Mouse (Mus musculus) frontal cortex, postnatal 10 days (tissue): ENCODE measurements at regions not wholly inside any gene's neighbourhood (a gene's known extent, or its start where the extent isn't known, plus 50 kb on each side); places are given as distances from the start of the nearest gene placed in this dataset.

Experiments
- DNase-seq, 2 experiments: peaks; one replicate each; pipeline ENCODE4 v3.0.0; 2022; ENCODE audit warnings: low spot score in 2 of 2, mixed read lengths in 1 of 2

- no peak for DNase-seq
Measured at GRCm38 (mm10) chr2:137715891-137716290, 540.5 kb upstream of the Btbd3 start.

DNA sequence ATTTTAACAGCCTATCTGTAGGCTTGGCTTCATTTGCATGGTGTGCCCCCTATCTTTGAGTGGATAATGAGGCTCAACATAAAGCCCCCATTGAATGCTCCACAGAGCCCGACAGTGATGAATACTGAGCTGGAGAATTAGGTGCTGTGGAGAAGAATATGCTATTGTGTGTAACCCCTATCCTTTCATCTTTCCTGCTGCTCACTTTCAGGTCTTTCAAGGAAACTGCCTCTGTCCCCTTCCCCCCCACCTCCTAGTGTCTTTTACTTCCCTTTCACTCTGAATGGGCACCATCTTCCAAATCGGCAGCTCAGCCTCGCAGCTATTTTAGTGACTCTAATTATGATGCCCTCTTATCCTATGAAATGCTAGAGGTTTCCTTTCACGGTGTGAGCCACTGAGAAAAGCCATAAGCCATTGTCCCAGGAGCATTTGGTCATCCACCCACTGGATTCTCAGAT lies 549.8 kb upstream of the Btbd3 start:
- no peak for DNase-seq

- peak in 1 of 2 experiments; percentile 20 for DNase-seq
Measured at GRCm38 (mm10) chr2:137705724-137706422, 550.5 kb upstream of the Btbd3 start.

DNA sequence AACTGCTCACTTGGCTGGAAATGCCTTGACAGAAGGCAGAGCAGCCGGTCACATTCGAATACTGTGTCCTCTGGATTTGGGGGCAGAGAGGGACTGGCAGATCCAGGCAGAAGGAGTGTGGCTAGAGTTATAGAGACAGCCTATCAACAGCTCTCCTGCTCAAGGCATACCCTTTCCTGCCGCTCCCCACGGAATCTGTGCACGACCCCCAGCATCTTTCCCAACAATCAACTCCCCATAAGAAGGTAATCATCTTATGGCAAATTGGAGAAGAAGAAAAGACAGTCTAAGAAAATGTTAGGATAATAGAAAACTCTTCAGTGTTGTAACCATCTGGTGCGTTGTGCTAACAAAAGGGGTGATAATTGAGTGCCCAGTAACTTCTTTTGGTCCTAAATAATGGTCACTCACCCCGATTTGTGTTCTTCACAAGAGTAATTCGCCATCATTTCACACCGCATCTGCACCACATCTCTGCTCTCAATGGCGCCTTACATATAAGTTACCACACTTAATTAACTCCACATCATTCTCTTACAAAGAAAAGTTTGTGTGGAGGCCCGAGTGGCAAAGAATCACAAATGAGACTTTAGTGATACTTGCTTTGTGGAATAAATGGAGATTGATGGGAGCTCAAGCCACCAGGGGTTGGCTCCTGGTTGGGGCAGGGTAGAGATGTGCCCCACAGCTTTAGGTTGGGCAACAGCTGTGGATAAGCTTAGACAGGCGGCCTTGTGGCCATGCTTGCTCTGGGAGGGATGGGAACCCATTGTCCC lies 551.2 kb upstream of the Btbd3 start:
- DNase-seq, result no peak

DNA sequence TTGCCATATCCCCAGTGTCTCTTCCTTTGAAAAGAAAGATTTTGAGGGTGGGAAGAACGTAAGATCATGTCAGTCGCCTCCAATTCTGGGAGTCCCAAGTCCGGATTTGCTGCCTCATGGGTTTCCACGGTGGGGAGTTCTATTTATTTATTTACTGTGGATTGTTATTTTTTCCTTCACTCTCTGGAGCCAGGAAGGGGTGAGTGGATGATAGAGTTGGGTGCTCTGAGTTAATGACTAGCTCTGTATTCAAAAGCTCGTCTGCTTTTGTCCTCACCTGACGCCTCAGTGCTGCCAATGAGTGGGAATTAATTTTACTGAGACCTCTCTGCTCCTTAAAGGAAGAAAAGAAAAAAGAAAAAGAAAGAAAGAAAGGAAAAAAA lies 551.8 kb upstream of the Btbd3 start:
- DNase-seq, result no peak

DNA sequence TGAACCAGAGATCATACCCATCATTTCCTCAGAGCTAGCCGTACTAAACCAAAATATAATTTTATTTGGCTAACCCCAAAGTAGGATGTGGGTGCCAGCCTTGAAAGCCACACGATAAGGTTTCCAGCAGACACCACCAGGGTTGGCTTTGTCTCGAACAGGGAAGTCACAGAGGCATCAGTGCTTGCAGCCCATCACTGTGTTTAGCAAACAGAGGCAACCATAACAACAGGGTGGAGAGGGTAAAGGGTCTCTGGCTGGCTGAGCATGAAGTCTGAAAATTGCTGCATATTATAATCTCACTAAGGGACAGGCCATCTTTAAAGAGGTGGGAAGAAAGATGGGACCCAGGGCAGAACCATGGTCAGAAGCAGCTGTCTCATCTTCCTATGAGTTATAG lies 552.3 kb upstream of the Btbd3 start:
- no peak for DNase-seq

GRCm38 (mm10) chr2:137695885-137696284 lies 560.5 kb upstream of the Btbd3 start:
- DNase-seq, result no peak

GRCm38 (mm10) chr2:137694020-137694419 lies 562.3 kb upstream of the Btbd3 start:
- no peak for DNase-seq

DNA sequence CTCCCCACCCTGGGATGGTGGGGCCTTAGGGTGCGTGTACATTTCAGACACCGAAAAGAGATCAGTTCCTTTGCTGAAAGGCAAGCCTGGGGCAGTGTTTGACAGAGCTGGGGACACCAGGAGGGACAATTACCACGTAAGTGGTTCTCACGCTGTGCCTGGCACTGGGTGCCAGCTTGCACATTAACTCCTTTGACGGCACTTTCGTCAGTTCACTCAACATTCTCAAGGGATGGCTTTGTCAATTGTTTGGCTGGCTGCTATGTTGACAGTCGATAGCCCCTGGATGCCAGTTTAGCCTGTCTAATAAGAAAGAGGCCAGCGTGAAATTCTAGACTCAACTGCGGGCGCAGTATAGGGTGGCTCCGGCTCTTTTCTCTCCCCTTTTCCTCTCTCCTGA lies 569.2 kb upstream of the Btbd3 start:
- no peak for DNase-seq

DNA sequence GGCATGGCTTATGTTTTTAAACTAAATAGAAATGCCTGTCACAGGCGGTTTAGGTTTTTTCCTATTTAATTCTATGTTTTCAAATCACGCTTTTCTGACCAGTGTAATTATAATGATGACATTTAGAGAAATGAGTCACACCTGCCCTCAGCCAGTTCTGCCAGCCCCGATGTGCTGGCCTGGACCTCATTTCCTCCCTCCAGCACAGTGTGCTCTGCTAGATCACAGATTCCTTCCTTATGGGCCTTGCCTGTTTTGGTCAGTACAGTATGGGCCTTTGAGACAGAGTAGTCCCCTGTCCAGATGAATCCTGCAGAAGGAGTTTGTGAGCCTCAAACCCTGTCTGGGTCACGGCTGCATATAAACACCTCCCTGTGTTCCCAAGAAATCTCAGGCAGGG lies 569.6 kb upstream of the Btbd3 start:
- DNase-seq, result no peak

DNA sequence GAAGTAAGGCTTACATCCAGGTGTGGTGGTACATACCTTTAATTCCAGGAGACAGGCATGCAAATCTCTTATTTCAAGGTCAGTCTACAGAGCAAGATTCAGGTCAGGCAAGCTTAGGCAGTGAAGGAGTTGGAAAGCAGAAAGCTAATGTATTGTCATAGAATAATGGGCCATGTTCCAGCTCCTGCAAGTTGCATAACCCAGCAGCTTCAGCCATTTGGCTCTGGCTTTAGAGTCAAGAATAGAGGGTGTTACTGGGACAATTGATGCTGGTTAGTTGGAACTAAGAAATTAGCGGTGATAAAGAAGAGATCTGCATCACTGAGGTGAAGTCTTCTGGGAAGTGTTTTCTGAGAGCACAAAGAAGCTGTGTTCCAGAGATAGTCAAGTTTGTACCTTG lies 565.3 kb upstream of the Jag1 start:
- DNase-seq, result no peak

GRCm38 (mm10) chr2:137663171-137663570 lies 546.7 kb upstream of the Jag1 start:
- no peak for DNase-seq

DNA sequence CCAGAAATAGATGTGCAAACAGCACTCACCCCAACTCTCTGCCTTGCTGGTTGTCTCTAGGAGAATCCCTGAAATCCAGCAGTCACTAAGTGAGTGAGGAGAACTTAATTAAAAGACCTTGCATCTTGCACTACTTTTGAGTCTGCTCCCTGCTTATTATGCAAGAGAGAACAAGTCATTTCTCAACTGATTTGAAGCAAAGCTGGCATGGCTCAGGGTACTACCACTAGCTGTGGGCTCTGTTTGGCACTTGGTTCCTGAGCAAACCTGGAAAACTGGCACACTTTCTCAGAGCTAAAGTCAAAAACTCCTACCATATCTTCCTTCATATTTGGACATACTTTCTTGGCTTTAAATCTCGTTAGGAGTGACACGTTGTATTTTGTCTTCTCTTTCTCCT lies 545.8 kb upstream of the Jag1 start:
- DNase-seq, result no peak

DNA sequence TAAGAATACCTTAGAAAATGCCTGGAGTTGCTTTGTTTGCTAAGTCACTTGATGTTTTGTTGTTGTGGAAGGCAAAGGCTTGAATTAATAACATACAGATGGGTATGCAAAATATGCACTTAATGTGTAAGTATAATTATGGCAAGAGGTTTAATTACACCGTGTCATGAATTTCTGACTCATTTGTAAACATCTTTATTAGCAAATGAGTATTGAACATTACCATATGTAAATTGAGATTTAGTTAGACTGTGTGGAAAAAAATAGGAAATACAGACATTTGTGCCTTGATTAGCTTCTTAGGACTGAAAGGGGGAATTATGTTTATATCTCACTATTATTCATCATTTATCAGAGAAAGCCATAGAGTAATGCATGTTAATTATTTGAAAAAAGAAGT lies 544.0 kb upstream of the Jag1 start:
- no peak for DNase-seq

- DNase-seq, result no peak
Measured at GRCm38 (mm10) chr2:137654296-137654695, 537.9 kb upstream of the Jag1 start.

- no peak for DNase-seq
Measured at GRCm38 (mm10) chr2:137644160-137644559, 527.7 kb upstream of the Jag1 start.

- no peak for DNase-seq
Measured at GRCm38 (mm10) chr2:137643269-137644055, 527.0 kb upstream of the Jag1 start.

- DNase-seq, result no peak
Measured at GRCm38 (mm10) chr2:137635019-137635621, 518.7 kb upstream of the Jag1 start.

DNA sequence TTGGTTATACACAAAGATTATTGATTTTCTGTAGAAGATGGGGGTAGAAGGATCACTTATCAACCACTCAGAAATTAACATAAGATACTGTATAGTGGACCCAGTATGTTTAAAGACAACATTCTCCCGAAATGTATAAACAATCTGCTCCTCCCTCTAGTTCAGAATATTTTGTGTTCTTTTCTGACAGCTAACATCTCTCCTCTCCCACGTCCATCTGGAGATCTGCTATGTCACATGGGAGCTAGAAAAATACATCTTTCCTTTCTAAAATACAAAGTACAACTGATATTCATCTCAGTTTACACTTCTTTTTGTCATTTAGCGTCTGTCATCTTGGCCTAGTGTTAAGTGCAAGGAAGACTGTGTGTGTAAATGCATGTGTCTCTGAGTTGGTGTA lies 500.2 kb upstream of the Jag1 start:
- DNase-seq, result no peak

DNA sequence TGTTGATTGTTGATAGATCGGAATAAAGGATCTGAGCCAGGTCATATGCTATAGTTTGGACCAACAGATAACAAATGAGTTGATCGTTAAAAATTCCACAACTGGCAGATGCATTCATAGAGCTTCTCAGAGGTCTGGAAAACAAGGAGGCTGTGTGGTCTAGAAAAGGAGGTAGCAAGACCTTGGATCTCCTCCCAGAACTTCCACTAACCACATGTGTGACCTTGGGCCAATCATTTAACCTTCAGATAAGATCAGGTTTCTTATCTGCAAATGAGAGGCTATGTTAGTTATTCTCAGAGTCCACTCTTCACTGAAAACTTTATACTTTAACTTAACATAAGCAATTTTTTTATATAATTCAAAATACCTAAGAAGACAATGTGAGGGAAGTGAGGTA lies 497.3 kb upstream of the Jag1 start:
- DNase-seq, result no peak

DNA sequence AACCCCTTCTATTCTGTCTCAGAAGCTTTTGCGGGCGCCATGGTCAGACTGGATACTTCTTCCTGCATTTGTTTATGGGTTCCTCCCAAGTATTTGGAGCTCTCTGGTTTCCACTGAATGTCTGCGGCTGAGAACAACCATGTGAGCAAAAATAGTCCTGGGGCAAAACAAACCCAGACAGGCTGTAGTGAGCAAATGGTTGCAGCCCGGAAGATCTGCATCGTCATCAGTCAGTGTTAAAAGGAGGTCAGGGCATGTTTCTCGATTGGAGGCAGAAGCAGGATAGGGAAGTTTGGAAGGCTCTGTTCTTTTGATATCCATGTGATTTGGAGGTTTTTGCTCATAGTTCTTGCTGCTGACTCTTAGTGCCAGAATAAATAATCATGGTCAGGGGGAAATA lies 492.1 kb upstream of the Jag1 start:
- DNase-seq, result no peak

DNA sequence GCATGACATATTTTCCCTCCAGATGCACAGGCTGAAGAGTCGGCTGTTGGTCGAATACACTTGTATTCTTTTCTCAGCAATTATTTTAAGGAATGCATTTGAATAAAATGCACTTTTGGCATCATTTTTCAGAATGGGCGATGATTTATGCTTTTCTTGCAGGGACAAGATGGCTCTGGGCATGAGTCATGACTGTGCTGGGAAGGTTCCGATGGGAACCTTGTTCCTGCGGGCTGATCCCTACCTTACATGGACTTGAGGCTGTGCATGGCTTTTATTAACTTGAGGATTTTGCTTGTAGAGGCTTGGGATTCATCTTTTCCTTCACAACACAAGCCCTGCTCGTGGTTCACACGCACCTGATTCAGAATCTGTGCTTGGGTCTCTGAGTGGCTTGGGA lies 481.7 kb upstream of the Jag1 start:
- no peak for DNase-seq
